Mouse (Mus musculus): ENCODE measurements at regions not wholly inside any gene's neighbourhood (a gene's known extent, or its start where the extent isn't known, plus 50 kb on each side); places are given as distances from the start of the nearest gene placed in this dataset.

GRCm38 (mm10) chr19:48090393-48090792, 115.4 kb upstream of the Sorcs3 start:
- no peak for DNase-seq (ENCODE audit: low spot score in 2 of 2)

- peak; percentile 32 to 52 for DNase-seq (ENCODE audit: low spot score in 2 of 2)
Observed at GRCm38 (mm10) chr19:48097363-48097762, 108.5 kb upstream of the Sorcs3 start.

GRCm38 (mm10) chr19:48097942-48098596, 107.8 kb upstream of the Sorcs3 start:
- peak; percentile 64 to 66 for DNase-seq (ENCODE audit: low spot score in 2 of 2)

- no peak for DNase-seq (ENCODE audit: low spot score in 2 of 2)
Observed at GRCm38 (mm10) chr19:48100991-48101390, 104.8 kb upstream of the Sorcs3 start.

GRCm38 (mm10) chr19:48115155-48115554, 90.7 kb upstream of the Sorcs3 start:
- no peak for DNase-seq (ENCODE audit: low spot score in 2 of 2)

GRCm38 (mm10) chr19:48115728-48116127, 90.1 kb upstream of the Sorcs3 start:
- DNase-seq (ENCODE audit: low spot score in 2 of 2) = no peak

GRCm38 (mm10) chr19:48116689-48117088, 89.1 kb upstream of the Sorcs3 start:
- DNase-seq (ENCODE audit: low spot score in 2 of 2) = no peak

- DNase-seq (ENCODE audit: low spot score in 2 of 2) = no peak
Observed at GRCm38 (mm10) chr19:48117646-48118045, 88.2 kb upstream of the Sorcs3 start.

- DNase-seq (ENCODE audit: low spot score in 2 of 2) = no peak
Observed at GRCm38 (mm10) chr19:48122281-48122680, 83.5 kb upstream of the Sorcs3 start.

GRCm38 (mm10) chr19:48123777-48124176, 82.0 kb upstream of the Sorcs3 start:
- no peak for DNase-seq (ENCODE audit: low spot score in 2 of 2)

- no peak for DNase-seq (ENCODE audit: low spot score in 2 of 2)
Observed at GRCm38 (mm10) chr19:48125731-48126130, 80.1 kb upstream of the Sorcs3 start.

- no peak for DNase-seq (ENCODE audit: low spot score in 2 of 2)
Observed at GRCm38 (mm10) chr19:48128089-48128488, 77.7 kb upstream of the Sorcs3 start.

- no peak for DNase-seq (ENCODE audit: low spot score in 2 of 2)
Observed at GRCm38 (mm10) chr19:48136231-48136630, 69.6 kb upstream of the Sorcs3 start.

GRCm38 (mm10) chr19:48144129-48144528, 61.7 kb upstream of the Sorcs3 start:
- peak; percentile 19 to 61 for DNase-seq (ENCODE audit: low spot score in 2 of 2)
